Mouse (Mus musculus): ENCODE results near the gene Osbp2. TPM values are rescaled to one million over a fixed set of nuclear protein-coding genes. Genes with fewer than 3 reads are reported as not detected.
"Not testable (repeated sequence)": the region's sequence is repeated elsewhere in the genome, so short reads cannot be mapped to it uniquely, and the experiment has no call there.

Osbp2 gene
- 10 to 100 TPM; 75.7 to 80.7 TPM for total RNA-seq (2021)

DNA sequence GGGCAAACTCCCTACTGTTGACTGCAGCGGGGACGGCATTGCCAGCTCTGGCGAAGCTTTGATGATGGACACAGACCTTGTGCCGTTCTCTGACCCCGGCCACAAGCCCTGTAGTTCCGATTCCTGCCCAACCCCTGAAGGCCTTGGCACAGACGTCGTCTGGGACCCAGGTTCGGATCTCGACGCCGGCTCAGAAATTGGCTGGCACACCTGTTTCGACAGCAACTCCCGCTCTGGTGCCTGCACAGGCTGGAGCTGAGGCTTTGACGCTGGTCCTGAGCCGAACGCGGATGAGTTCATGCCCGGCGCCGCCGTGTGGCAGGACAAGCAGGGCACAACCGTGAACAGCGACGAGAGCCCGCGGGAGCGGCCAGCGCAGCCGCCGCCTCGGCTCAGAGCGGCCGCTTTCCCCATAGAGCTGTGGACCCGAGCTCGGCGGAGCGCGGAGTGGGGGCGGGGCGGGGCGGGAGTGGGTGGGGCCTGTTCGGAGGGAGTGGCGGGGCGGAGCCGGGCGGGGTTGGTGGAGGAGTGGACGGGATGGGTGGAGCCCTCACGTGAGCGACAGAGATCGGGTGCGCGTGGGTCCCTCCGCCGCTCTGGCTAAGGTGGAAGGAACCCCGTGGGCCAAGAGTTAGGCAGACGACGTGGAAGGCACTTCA is at the start of gene Osbp2:
TSS of gene Osbp2 (minus strand) at position 450 of the 659 bp plus-strand sequence.
- DNase-seq = peak; percentile 76 to 81

GRCm38 (mm10) chr11:3912875-3913271 is 49.2 kb upstream of the Osbp2 start:
- DNase-seq = peak; percentile 38 to 40

DNA sequence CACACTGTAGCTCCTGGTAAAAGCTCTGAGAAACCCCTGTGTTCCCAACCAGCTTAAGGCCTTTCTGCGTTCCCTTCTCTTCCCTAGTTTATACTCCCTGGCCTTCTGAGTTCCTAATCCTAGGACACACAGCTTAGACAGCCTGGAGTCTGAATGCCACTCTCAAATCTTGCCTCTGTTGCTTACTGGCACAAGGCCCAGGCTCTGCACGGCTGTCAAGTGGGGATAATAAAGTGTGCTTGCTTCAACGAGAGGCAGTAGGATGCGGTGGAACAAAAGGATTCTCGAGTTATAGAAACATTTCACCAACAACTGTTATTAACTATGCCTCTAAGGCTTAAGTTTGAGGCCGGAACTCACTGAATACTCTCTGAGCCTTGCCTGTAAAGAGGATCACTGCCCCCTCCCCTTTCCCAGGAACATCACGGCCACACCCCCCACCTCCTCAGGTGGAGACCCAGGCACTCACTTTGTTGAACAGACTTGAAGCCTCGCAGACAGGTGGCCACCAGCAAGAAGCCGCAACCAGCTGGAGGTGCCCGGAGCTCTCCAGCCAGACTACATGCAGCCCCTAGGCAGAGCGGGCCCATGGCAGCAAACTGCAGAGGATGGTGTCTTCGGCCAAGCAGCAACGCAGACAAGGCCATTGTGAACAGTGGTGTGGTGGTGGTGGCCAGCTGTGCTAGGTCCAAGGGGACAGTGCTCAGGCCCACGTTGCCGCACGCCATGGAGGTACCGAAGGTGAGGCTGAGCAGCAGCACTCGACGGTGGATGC is 48.6 kb upstream of the Osbp2 start:
- DNase-seq = peak; percentile 43 to 51

DNA sequence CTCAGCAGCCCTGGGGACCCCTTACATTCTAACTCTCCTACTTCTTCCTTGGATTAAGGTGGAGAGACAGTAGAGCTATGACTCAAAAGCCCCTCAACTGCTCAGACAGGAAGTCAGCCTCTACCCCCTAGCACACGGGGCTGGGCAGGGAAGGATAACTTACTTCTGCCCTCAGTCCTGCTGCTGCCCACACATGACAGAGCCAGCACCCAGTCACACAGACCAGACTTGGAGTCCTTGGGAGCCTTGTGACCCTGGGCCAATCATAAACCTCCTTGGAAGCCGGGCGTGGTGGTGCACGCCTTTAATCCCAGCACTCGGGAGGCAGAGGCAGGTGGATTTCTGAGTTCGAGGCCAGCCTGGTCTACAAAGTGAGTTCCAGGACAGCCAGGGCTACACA is 47.7 kb upstream of the Osbp2 start:
- DNase-seq = not testable (repeated sequence)

- no peak for DNase-seq
These were observed 47.0 kb upstream of the Osbp2 start for GRCm38 (mm10) chr11:3910513-3911310.

DNA sequence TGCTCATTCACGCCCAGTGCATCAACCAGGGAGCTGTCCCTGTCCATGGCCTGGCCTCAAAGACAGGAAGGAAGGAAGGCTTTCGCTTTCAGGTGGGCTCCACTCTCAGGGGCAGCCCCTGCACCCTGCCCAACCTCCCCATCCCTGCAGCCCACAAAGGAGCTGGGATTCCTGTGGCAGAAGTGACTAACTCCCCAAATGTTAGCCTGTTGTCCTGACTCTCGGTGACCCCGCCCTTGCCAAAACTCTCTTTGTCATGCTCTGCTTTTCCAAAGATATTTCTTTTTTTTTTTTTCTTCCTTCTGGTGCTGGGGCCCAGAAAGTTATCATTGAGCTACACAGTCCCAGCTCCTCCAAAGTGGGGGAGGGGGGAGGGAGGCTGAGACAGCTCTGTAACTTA is 45.5 kb upstream of the Osbp2 start:
- no peak for DNase-seq

DNA sequence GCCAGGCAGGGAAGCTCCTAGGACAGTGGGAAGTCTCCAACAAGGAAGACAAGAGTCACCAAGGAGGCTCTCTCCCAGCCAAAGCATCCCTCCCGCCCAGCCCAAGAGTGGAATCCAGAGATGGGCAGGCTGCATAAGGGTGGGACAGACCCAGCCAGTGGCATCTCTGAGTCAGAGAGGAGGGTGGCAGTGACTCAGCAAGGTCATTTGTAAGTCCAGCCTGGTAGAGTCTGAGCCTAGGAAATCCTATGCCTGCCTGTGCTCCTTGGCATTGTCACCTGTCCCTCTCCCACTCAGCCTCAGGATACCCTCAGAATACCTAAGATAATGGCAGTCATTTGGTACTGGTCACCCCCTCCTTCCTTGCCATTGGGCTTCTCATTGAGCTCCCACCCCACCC is 41.7 kb upstream of the Osbp2 start:
- no peak for DNase-seq

- no peak for DNase-seq
These were observed 41.0 kb upstream of the Osbp2 start for GRCm38 (mm10) chr11:3904673-3905072.

DNA sequence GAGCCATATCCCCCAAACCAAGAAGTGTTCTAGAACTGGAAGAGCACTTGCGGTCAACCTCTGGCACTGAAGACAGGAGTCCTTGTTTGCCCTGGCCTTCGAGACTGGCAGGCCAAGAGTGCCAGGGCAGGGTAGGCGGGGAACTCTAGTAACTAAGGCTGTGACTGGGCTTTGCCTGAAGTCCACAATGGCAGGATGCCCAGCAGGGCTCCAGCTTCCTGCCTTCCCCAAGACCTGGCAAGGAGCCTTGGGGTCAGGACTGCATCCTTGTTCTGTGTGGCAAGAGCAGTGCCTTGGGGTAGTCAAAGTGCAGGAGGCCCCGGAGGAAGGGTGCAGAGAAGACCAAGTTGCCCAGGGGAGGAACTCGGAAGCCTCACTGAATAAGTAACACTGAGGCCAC is 39.3 kb upstream of the Osbp2 start:
- peak; percentile 63 to 67 for DNase-seq

DNA sequence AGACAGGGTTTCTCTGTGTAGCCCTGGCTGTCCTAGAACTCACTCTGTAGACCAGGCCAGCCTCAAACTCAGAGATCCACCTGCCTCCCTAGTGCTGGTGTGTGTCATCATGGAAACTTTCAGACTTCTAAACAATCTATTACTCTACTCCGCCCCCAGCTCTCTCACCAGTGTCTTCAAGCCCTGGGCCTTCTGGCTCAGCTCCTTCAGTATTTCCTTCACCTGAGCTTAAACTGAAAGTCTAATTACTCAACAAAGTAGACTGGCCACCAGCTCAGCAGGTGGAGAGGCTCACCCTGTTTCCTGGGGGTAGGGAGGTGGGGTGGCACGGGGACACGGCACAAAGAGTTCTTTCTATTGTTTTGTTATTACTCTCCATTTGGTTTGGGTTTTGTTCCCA is 38.8 kb upstream of the Osbp2 start:
- no peak for DNase-seq

DNA sequence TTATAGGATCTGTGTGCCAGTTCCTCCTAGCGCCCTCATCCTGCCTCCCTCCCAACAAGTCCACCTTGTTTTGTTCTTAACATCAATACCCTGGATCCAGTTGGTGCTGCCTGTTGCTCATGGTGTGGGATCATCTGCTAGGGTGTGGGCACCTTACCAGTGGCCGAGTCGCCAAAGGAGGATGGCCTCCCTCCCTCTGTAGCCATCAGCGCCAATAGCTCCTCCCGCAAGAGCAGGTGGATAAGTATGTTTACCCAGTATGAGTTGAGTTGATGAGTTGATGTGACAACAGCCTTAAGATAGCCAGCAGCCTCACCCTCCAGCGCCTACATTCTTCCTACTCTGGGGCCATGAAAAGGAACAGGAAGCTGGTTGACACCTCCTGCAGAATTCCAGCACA is 36.6 kb upstream of the Osbp2 start:
- no peak for DNase-seq

DNA sequence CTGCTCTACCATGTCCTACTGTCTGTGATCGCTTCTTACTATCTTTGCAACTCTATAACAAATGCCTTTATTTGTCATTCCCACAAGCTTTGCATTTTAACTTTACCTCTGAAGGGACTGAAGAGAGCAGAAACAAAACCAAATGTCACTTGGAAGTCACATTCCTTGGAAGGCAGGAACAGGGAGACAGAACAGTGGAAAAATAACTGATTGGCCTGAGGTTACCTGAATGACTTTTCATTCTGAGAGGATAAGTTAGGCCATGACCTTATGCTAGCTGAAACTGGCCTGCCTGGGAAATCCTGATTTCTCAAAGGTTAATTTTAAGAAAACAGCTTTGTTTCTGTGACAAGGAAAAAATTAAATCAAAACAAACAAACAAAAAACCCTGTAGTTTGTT is 32.2 kb upstream of the Osbp2 start:
- no peak for DNase-seq

DNA sequence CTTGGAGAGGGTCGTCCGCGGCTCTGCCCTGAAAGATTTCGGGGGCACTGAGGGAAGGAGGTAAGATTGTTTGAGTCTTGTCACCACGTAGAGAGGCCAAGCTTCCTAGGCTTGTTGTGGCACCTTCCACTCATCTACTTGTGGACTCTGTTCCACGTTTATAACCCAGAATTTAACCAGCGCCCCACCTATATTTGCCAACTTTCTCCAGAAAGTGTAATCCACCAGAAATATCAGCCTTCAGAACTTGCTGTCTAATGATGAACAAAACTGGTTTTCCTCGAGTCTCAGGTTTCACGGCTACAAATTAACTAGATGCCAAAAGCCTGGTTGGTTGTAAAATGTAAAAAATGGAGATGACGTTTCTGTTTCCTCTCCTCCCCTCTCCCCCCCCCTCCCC is 31.8 kb upstream of the Osbp2 start:
- DNase-seq = no peak

DNA sequence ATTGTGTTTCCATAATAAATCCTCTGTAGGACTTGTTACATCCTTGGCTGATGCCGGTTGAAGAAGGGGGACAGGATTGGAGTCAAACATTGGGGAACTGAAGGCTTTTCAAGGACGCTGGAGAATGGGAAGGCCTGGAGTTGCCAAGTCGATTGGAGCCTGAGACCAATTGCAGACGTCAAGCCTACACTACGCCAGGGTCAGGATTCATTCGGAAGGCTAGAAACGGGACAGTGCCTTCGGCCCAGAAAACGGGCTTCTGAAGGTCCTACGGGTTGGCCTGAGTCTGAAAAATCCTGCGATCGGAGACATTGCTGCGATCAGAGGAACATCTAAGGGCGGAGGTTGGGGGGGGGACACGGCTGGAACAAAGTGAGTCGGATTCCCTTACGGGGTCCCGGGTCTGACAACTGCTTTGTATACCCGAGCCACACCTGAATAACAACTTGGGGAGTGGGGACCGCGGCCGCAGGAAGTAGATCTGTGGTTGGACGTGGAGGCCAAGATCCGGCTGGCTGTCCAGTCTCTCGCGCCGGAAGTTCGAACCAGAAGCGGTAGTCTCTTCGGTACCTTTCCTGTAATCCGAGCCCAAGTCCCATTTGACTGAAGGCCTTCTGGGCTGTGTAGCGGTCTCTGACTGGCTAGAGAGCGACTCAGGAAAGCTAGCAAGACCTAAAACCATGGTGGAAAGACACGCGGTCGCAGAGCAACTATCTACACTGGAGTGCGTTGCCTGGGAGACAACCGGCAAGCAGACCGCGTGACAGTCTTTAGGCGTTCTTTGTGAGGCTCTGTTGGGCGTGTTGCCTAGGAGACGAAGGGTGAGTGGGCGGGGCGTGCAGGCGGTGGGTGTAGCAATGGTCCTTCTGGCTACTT is 30.9 kb upstream of the Osbp2 start, which contains the start of the genes 4921536K21Rik and Dusp18:
TSS of gene 4921536K21Rik (minus strand) at position 693 of the 876 bp plus-strand sequence.
TSS of gene Dusp18 (plus strand) at position 835 of the 876 bp plus-strand sequence.
- peak; percentile 96 to 97 for DNase-seq

GRCm38 (mm10) chr11:3893970-3894369 is 30.3 kb upstream of the Osbp2 start:
- no peak for DNase-seq

- no peak for DNase-seq
These were observed 23.6 kb upstream of the Osbp2 start for GRCm38 (mm10) chr11:3887331-3887730.

DNA sequence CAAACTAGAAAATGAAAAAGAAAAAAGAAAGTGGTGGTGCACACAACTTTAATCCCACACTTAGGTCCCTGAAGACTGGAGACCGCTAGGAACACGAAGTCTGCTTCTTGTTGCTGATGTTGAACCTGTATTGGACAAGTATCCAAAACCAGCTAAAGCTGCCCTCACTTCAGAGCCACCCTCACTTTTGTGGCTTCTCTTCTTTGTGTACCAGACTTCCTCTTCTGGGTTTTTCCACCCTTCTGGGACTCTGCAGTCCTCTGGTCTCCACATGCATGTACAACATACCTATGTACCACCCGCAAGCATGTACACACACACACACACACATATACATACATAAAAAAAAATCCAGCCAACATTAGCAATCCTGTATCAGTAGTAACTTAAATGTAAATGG is 20.0 kb upstream of the Osbp2 start:
- DNase-seq = no peak

GRCm38 (mm10) chr11:3879836-3880235 is 16.1 kb upstream of the Osbp2 start:
- peak; percentile 60 to 69 for DNase-seq

DNA sequence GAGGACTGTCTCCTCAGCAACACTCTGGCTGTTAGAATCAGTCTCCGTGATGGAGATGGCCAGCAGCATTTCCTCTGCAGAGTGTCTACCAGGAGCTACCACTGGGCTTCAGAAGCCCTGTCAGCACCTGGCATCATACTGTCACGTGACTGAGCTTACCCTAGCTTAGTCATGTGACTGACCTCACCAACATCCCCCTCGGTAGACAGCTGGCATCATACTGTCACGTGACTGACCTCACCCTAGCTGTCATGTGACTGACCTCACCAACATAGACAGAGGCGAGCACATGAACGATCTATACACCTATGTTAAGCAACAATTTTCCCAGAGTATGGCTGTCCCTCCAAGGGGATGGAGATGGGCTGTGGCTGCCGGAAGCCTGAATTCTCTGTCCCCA is 15.0 kb upstream of the Osbp2 start:
- DNase-seq = no peak

GRCm38 (mm10) chr11:3876419-3876818 is 12.7 kb upstream of the Osbp2 start:
- peak; percentile 41 to 49 for DNase-seq

GRCm38 (mm10) chr11:3864343-3864742 is 640 bp upstream of the Osbp2 start:
- DNase-seq = no peak

All from layer of hippocampus, postnatal 36 days (tissue).